Mouse (Mus musculus) Patski (cell line): ENCODE measurements at regions not wholly inside any gene's neighbourhood (a gene's known extent, or its start where the extent isn't known, plus 50 kb on each side); places are given as distances from the start of the nearest gene placed in this dataset.

Source experiments
- ATAC-seq: fragments of 100-300 bp; one replicate; pipeline ENCODE4 v1.8.0; 2021
- CTCF ChIA-PET: fragments of 350-600 bp; sonication (Branson Sonifier 250); formaldehyde crosslinking; loops from one replicate; lab custom pipeline; 2022; ENCODE audit warnings: inconsistent platforms; lab: Charles Lee
- POLR2A ChIA-PET: fragments of 350-600 bp; sonication (Branson Sonifier 250); formaldehyde crosslinking; loops from one replicate; lab custom pipeline; 2022; ENCODE audit warnings: antibody characterized with exemption, inconsistent platforms; lab: Charles Lee
- DNase-seq: peaks from one replicate; pipeline ENCODE4 v3.0.0-alpha.2; 2011; ENCODE audit warnings: low read depth, low spot score
- H3K27me3 ChIP-seq: fragments of 371-371 bp; one replicate; pipeline ENCODE4 v1.5.1; 2021
- CTCF ChIP-seq: fragments of 100-300 bp; IDR thresholded peaks from one replicate; pipeline ENCODE4 v1.5.1; 2021
- in situ Hi-C: fragments of 300-500 bp; cut with MboI; formaldehyde crosslinking; loops from 3 replicates; pipeline ENCODE4 v1.11.1; 2018; ENCODE audit warnings: low pct_unique_long_range_greater_than_20kb, mixed read lengths

DNA sequence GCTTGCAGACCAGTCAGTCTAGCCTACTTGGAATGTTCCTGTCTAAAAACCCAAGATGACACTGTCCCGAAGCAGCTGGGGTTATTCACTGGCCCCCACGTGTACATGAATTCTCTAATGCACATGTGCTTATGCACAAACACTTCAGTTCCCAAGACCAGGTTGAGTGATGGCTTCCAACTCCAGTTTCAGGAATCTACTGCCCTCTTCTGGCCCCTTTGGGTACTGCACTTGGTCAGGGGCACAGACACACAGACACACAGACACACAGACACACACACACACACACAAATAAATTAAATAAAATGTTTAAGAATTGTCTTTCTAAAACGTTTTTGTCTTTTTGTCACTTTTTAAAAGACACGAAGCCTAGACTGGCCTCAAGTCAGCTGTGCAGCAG lies 87.5 kb upstream of the Map4k3 start:
- ATAC-seq (no peak), DNase-seq (no peak)
- in situ Hi-C loops = no loop called here
- H3K27me3 ChIP-seq = no peaks in the 10 kb centered on the region
- TF ChIP-seq CTCF = peak; percentile 73
- POLR2A ChIA-PET = no interaction called here
- CTCF ChIA-PET = interaction anchor here (0.9 to 1.3 kb wide), 2 partner anchors 13 to 18 kb away, joined by 3 to 5 read pairs; no protein-coding TSS in a partner anchor

DNA sequence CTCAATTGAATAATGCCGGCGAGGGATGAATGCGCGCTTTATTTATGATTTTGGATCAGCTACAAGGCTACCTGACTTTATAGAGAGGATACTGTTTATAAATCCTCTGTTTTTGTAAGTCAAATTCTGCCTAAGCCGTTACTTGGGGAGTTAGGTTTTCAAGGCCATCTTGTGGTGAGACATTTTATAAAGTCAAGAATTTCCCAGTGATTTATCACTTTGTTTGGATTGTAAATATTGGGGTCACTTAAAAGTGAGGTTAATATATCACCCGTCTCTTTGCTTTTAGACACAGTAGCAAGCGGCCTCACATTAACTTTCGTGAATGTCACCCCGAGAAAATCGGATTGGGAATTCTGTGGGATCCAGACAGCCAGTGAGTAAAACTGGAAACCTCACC lies 84.9 kb upstream of the Map4k3 start:
- ATAC-seq (no peak), DNase-seq (no peak)
- in situ Hi-C loops = no loop called here

DNA sequence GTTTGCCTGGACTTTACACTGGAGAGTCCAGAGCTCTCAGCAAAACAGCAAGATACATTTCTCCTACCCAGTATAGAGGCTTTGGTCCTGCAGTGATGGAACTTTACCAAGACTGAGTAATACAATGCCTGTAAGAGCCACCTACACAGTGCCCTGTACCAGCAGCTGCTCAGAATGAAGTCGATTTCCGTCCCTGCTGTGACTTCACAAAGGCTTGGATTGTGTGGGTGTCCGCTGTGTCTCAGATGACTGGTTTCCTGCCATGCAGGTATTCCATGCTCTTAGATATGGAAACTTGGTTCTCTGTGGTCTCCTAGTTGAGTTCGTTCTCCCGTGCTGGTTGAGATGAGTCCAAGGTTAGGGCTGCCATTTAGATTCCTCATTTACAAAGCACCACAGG lies 81.0 kb upstream of the Map4k3 start:
- no peak for DNase-seq
- POLR2A ChIA-PET = no interaction called here
- no peaks in the 10 kb centered on the region for H3K27me3 ChIP-seq
- CTCF ChIA-PET = no interaction called here
- TF ChIP-seq CTCF = no peak
- in situ Hi-C loops = no loop called here
- ATAC-seq = no peak

More for the DNA sequence above, 84.9 kb upstream of the Map4k3 start:
- POLR2A ChIA-PET = interaction anchor here (0.5 to 0.6 kb wide), 2 partner anchors 58 to 61 kb away, joined by 3 to 4 read pairs; no protein-coding TSS in a partner anchor
- no peak for TF ChIP-seq CTCF
- no peaks in the 10 kb centered on the region for H3K27me3 ChIP-seq
- CTCF ChIA-PET = interaction anchor here (0.9 kb wide), 1 partner anchor 63 kb away, joined by 3 read pairs; no protein-coding TSS in a partner anchor

DNA sequence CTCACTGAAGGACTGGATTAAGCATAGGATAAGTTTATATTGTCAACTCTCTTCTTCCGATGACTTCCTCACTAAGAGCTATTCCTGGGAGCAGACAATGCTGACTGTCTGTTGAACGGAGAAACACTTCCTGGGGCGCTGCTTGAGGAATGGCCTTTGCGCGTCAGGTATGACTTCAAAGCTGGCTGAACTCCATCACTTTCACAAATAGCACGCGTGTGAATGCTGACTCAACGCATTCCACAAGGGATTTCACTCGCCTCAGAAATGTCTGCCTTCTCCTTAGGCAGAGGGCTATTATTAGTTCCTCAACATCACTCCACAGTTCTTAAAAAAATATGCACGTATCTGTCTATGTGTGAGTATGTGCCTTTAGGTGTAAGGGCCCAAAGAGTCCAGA lies 79.8 kb upstream of the Map4k3 start:
- TF ChIP-seq CTCF = no peak
- no peaks in the 10 kb centered on the region for H3K27me3 ChIP-seq
- in situ Hi-C loops = no loop called here
- ChIA-PET CTCF (interaction anchor here (0.7 kb wide), 1 partner anchor 20 kb away, joined by 3 read pairs; no protein-coding TSS in a partner anchor), POLR2A (interaction anchor here (0.7 kb wide), 1 partner anchor 589 kb away, joined by 5 read pairs; no protein-coding TSS in a partner anchor)
- ATAC-seq (peak; percentile 89), DNase-seq (peak; percentile 89)

DNA sequence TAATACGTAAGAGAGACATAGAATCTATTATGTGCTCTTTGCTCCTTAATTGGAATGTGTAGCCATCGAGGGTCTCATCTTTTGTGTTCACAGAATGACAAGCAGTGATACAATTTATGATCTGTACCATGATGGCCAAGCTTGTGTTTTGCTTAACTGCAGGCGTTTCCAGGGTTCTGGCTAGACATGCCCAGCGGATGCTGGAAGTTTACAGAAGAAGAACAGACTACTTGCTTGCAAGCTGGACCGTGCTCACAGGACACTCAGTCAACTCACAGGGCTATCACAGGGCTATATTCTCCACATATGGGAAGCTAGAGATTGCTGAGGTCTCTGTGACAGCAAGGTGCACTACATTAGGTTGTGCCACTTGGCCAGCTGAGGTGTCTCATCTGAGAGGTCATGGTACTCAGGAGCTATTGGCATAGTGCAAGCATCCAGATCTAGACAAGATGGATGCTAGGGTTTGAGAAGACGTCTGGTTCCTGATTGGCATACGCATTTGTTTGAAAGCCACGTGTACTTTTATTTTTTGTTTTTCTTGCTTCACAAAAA lies 75.2 kb upstream of the Map4k3 start:
- DNase-seq (no peak), ATAC-seq (no peak)
- no peaks in the 10 kb centered on the region for H3K27me3 ChIP-seq
- no peak for TF ChIP-seq CTCF
- in situ Hi-C loops = no loop called here
- CTCF ChIA-PET = interaction anchor here (1.1 to 2.0 kb wide), 3 partner anchors 26 to 212 kb away, joined by 3 to 5 read pairs (median 3); no protein-coding TSS in a partner anchor
- POLR2A ChIA-PET = interaction anchor here (1.4 kb wide), 1 partner anchor 8 kb away, joined by 3 read pairs; no protein-coding TSS in a partner anchor

DNA sequence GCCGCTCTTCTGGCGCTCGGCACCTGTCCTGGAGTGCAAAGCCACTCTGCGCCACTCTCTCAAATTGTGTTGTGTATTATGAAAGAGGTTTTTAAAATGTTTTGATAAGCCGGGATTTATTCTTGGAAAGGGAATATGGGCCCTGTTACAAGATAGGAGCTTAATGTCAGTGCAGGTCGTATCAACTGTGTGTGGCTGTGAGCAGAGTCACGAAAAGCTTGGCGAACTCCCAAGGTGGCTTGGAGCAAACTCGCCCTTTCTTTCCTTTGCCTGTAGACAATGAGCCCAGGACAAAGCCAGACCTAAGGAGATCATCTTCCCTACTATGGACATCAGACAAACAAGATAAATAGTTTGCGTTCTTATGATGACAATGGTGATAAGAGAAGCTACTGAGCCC lies 74.3 kb upstream of the Map4k3 start:
- ATAC-seq = no peak
- no peaks in the 10 kb centered on the region for H3K27me3 ChIP-seq
- ChIA-PET CTCF (interaction anchor here (0.6 to 2.0 kb wide), 6 partner anchors 15 to 213 kb away, joined by 3 to 6 read pairs (median 3); no protein-coding TSS in a partner anchor), POLR2A (interaction anchor here (1.4 kb wide), 1 partner anchor 9 kb away, joined by 3 read pairs; no protein-coding TSS in a partner anchor)
- TF ChIP-seq CTCF = no peak
- DNase-seq = no peak
- in situ Hi-C loops = no loop called here

DNA sequence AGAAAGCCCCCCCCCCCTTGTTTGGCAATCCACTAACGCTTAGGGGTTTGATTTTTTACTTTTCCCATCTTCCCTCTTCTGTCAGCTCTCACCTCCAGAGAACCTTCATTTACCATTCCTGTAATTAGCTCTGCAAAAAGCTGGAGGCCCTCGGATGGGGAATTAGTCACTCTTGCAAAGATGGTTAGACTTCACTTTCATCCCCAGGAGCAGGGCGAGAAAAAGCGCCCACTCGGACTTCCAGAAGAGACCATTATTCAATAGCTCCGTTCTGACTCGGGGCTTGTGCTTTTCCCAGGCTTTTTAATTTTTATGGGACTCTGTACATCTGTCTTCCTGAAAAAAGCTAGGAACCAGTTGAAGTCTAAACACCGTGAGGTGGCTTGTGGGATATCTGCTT lies 73.7 kb upstream of the Map4k3 start:
- CTCF ChIA-PET = interaction anchor here (1.0 to 2.0 kb wide), 4 partner anchors 16 to 76 kb away, joined by 3 to 6 read pairs (median 4); no protein-coding TSS in a partner anchor
- in situ Hi-C loops = no loop called here
- no peak for TF ChIP-seq CTCF
- peak; percentile 11 for ATAC-seq
- H3K27me3 ChIP-seq = no peaks in the 10 kb centered on the region
- POLR2A ChIA-PET = interaction anchor here (1.4 kb wide), 1 partner anchor 10 kb away, joined by 3 read pairs; no protein-coding TSS in a partner anchor
- DNase-seq = no peak

DNA sequence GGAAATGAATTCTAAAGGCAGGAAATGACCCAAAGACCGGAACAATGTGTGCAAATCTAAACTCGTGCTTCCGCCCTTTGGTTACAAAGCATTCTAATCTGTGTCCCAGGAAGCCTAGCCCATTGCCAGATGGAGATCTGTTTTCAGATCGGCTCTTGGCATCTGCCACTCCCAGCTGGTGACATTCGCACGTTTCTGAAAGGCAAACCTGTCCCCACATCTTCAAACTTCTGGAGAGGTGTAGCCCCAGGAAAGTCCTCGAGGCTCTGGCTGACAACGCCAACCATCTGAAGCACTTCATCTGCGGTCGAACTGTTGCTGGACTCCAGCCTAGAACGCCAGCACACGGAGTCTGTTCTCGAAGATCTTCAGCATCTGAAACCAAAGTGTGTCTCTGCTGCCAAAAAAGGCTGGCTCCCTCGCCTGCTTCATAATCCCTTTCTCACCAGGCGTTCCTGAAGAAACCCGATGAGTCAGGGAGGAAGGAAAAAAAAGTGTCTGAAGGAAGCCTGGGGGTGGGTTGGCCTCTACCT lies 73.2 kb upstream of the Map4k3 start:
- DNase-seq = peak; percentile 88
- ATAC-seq = peak; percentile 52
- H3K27me3 ChIP-seq = no peaks in the 10 kb centered on the region
- ChIA-PET POLR2A (interaction anchor here (1.4 kb wide), 1 partner anchor 10 kb away, joined by 3 read pairs; no protein-coding TSS in a partner anchor), CTCF (interaction anchor here (1.0 to 1.5 kb wide), 2 partner anchors 15 to 25 kb away, joined by 3 to 6 read pairs; no protein-coding TSS in a partner anchor)
- no peak for TF ChIP-seq CTCF
- in situ Hi-C loops = no loop called here

DNA sequence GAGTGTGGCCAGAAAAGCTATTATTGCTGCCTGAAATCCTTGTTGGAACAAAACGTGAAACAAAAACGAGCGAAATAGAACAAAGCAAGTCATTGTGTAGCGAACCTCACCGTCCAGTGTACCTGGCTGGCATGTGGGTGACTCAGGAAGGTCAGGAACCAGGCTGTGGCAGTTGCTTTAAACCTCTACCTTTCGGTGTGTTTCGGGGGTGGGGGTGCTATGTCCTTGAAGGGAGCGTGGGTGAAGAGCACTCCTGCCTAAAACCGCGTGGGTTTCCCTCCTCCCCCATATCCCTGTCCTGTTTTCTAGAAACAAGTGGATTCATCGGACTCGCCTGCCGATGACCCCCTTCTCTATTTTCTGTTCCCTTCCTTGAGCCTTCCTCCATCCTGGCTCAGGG lies 72.6 kb upstream of the Map4k3 start:
- ATAC-seq = no peak
- H3K27me3 ChIP-seq = no peaks in the 10 kb centered on the region
- DNase-seq = no peak
- POLR2A ChIA-PET = no interaction called here
- in situ Hi-C loops = no loop called here
- TF ChIP-seq CTCF = no peak
- CTCF ChIA-PET = no interaction called here

DNA sequence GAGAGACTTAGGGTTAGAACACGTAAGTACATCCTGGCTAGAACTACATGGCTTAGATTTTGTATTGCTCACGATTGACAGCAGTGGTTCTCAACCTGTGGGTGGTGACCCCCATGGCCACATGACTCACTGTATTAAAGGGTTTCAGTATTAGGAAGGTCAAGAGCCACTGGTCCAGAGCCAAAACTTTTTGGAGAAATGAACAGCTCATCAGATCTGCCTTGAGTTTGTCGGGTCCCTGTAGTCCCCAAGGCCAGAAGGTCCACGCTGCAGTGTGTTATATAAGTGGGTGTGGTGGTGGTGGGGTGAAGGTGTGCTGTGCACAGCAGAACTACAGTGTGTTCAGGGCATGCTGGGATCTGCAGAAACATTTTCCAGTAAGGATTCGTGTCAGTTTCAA lies 72.2 kb upstream of the Map4k3 start:
- no peak for DNase-seq
- CTCF ChIA-PET = no interaction called here
- POLR2A ChIA-PET = interaction anchor here (0.6 kb wide), 1 partner anchor 44 kb away, joined by 3 read pairs; no protein-coding TSS in a partner anchor
- H3K27me3 ChIP-seq = no peaks in the 10 kb centered on the region
- ATAC-seq = no peak
- TF ChIP-seq CTCF = no peak
- in situ Hi-C loops = no loop called here
